Mouse (Mus musculus) limb, embryonic 14.5 days (tissue): ENCODE measurements around the gene D8Ertd738e. TPM values are rescaled to one million over a fixed set of nuclear protein-coding genes. Genes with fewer than 3 reads are reported as not detected.

Source experiments
- ATAC-seq: fragments of 200-750 bp; cut with Nextera tagmentation; 2 replicates; pipeline ENCODE4 v1.8.0; 2017; ENCODE audit warnings: low read depth, moderate number of reproducible peaks, moderate TSS enrichment; ENCODE audit not compliant: low FRiP score
- DNase-seq: peaks from one replicate; pipeline ENCODE4 v3.0.0-alpha.2; 2015; ENCODE audit warnings: low spot score
- H3K27ac ChIP-seq: fragments of 300-500 bp; sonication (generic); replicated peaks from 2 replicates; pipeline ENCODE4 v1.5.1; 2014; ENCODE audit warnings: low read depth, mild to moderate bottlenecking, low read length, moderate library complexity, mixed read lengths
- H3K27me3 ChIP-seq: fragments of 300-500 bp; sonication (generic); 2 replicates; pipeline ENCODE4 v1.6.1; 2014; ENCODE audit warnings: low read length, mixed read lengths; ENCODE audit not compliant: control insufficient read depth, insufficient read depth
- H3K36me3 ChIP-seq: fragments of 300-500 bp; sonication (generic); 2 replicates; pipeline ENCODE4 v1.6.1; 2014; ENCODE audit warnings: mild to moderate bottlenecking, low read length, moderate library complexity, mixed read lengths; ENCODE audit not compliant: control insufficient read depth, insufficient read depth
- H3K4me1 ChIP-seq: fragments of 300-500 bp; sonication (generic); 2 replicates; pipeline ENCODE4 v1.6.1; 2014; ENCODE audit warnings: antibody characterized with exemption, low read length, mixed read lengths; ENCODE audit not compliant: control insufficient read depth, insufficient read depth
- H3K4me2 ChIP-seq: fragments of 300-500 bp; sonication (generic); replicated peaks from 2 replicates; pipeline ENCODE4 v1.6.1; 2014; ENCODE audit warnings: low read depth, mild to moderate bottlenecking, low read length, moderate library complexity; ENCODE audit not compliant: severe bottlenecking
- H3K4me3 ChIP-seq: fragments of 300-500 bp; sonication (generic); replicated peaks from 2 replicates; pipeline ENCODE4 v1.5.1; 2014; ENCODE audit warnings: low read length
- H3K9ac ChIP-seq: fragments of 300-500 bp; sonication (generic); 2 replicates; pipeline ENCODE4 v1.6.1; 2014; ENCODE audit warnings: mild to moderate bottlenecking, low read depth, low read length, moderate library complexity; ENCODE audit not compliant: severe bottlenecking
- H3K9me3 ChIP-seq: fragments of 300-500 bp; sonication (generic); 2 replicates; pipeline ENCODE4 v1.6.1; 2016; ENCODE audit warnings: low read length; ENCODE audit not compliant: control insufficient read depth
- POLR2A ChIP-seq: fragments of 200-500 bp; IDR thresholded peaks from 2 replicates; pipeline ENCODE4 v1.8.0; 2012; ENCODE audit warnings: inconsistent platforms, mild to moderate bottlenecking, moderate library complexity, borderline replicate concordance; ENCODE audit not compliant: insufficient read depth, insufficient read length; ENCODE audit errors: extremely low read depth
- WGBS: fragments of 180-500 bp; shearing (Covaris S2); extraction: QIAGEN DNeasy Blood & Tissue Kit; methylation state at CpG from one replicate; pipeline ENCODE4 v1.1.7; 2014; 5-methylcytosine and 5-hydroxymethylcytosine counted together
- polyA plus RNA-seq, 2 experiments: library from polyadenylated mRNA; depleted of rRNA in 1 of 2; stranded (reverse) in 1 of 2; unstranded in 1 of 2; fragments of >200 nt; fragmentation: Nextera tagmentation in 1 of 2; extraction: Ambion mirVana in 1 of 2; gene quantifications; 2 replicates each; pipeline versions ENCODE4 v1.2.1 to v1.2.3; 2012 to 2014

D8Ertd738e gene
- polyA plus RNA-seq, 2 experiments = 221 to 380 TPM

DNA sequence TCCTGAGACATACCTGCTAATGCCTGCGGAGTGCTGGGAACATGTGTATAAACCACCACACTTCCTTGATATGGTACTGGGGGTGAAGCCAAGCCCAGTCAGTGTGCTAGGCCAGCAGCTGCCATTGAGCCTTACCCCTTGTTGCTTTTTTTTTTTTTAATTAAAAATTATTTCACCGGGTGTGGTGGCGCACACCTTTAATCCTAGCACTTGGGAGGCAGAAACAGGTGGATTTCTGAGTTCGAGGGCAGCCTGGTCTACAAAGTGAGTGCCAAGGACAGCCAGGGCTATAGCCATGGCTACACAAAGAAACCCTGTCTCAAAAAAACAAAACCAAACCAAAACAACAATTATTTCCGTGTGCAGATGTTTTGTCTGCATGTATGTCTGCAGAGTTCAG is 44.4 kb downstream of the D8Ertd738e start:
- Histone ChIP-seq H3K27me3 (no peaks in the 10 kb centered on the region), H3K4me1 (peaks cover 33% of the 10 kb centered on the region), H3K4me3 (no peak overlapping the region), H3K9me3 (no peaks in the 10 kb centered on the region), H3K9ac (no peak overlapping the region), H3K27ac (no peak overlapping the region), H3K36me3 (peaks cover 51% of the 10 kb centered on the region), H3K4me2 (no peak overlapping the region)
- no peak for TF ChIP-seq POLR2A
- ATAC-seq (no peak), DNase-seq (no peak)
- WGBS = 96% methylated on average over 5 of the region's 5 CpGs

DNA sequence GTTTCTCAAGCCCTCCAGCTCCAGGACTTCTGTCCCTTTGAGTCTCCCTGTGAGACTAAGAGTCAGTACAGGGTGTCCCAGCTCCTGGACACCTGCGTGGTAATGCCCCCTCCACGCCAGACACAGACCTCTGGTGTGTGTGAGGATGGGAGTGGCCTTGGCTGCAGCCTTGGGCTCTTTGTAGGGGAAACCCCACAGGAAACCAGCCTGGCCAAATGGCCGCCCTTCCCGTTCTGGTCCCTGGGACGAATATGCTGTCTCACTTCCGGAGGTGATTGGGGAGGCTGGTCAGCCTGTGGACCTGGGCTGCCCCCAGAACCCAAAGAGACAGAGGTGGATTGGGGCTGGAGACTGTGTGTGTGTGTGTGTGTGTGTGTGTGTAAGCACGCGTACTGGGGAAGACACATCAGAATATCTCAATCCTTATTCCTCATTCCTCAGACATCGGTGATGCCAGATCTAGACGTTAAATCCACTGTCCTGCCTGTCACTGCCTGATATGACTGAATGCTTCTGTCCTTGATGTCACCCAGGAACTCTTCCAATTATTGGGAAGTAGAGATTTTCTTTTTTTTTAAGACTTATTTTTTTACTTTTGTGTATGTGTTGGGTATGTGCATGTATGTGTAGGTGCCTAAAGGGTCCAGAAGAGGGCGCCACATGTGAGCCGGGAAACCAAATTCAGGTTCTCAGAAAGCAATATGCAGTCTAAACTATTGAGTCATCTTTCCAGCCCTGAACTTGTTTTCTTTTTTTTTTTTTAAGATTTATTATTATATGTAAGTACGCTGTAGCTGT is 45.3 kb downstream of the D8Ertd738e start:
- Histone ChIP-seq H3K4me2 (peak overlapping the region; percentile 96), H3K27ac (peak overlapping the region; percentile 99), H3K36me3 (peaks cover 42% of the 10 kb centered on the region), H3K4me3 (peak overlapping the region; percentile 77), H3K27me3 (no peaks in the 10 kb centered on the region), H3K4me1 (peaks cover 42% of the 10 kb centered on the region), H3K9ac (peak overlapping the region; percentile 59), H3K9me3 (no peaks in the 10 kb centered on the region)
- WGBS = 49% methylated on average over 13 of the region's 13 CpGs
- DNase-seq (peak; percentile 35), ATAC-seq (peak; percentile 2; the same call in 1 of the 2 replicates)
- TF ChIP-seq POLR2A = no peak

DNA sequence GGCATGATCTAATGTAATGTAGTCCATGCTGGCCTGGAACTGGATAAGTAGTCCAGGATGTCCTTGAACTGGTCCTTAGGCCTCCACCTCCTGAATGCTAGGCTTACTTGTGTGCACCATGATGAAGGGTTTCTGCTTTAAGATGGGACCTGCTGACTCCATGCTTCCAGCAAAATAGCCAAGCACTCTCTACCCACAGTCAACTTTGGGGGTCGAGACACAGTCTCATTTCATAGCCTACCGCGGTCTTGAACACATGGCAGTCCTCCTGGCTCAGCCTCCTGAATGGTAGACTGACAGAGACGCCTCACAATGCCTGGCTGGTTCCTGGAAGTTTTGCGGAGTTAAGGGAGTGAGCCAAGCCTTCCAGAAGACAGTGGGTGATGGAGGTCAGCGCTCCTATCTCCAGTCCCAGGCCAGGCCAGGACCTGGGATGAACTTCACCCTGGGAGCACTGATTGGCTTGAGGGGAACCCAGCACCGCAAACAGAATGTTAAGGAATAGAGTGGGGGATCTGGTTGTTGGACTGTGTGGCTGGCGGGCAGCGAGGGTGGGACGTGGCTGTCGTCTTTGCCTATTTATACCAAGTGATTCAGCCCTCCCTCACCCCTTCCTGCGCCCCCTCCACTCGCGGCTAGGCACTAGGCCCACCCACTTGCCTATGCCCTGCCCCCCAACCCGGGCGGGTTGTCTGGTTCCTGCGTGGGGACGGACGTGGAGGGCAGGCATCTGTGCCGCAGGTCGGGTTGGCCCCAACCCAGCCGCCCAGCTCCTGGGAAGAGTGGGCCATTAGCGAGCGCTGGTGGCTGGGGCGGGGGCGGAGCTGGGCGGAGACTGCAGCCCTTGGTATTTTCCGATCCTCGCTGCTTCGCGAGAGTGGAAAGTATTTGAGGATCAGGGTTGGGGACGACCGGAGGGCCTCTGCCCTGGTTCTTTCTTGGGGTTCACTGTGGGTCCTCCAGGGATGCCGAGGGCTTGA is 46.3 kb downstream of the D8Ertd738e start:
- Histone ChIP-seq H3K27me3 (no peaks in the 10 kb centered on the region), H3K4me2 (peak overlapping the region; percentile 96), H3K27ac (peak overlapping the region; percentile 99), H3K4me1 (peaks cover 51% of the 10 kb centered on the region), H3K4me3 (peak overlapping the region; percentile 77), H3K9me3 (no peaks in the 10 kb centered on the region), H3K9ac (peak overlapping the region; percentile 59), H3K36me3 (peaks cover 32% of the 10 kb centered on the region)
- 7% methylated on average over 33 of the region's 34 CpGs for WGBS
- DNase-seq (peak; percentile 86), ATAC-seq (peak; percentile 67)
- TF ChIP-seq POLR2A = no peak; the same call in 1 of the 2 replicates

DNA sequence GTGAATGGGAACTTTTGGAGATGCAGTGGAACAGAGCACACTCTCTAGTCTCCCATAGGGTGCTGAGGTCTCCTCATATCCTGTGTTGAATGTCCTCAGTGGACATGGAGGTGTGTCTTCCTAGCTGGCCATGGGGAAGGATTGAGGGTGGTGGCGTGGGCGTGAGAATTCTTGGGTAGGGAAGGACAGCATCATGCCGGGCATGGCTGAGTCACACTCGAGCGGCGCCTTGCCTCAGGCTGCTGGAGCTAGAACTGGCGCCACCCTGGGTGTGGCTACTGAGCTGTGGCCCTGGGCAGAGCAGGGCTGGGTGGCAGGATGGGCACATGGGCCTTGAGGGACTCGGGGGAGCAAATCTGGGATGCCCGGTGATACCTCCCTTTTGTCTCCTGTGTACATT is 47.1 kb downstream of the D8Ertd738e start:
- H3K27me3 ChIP-seq = no peaks in the 10 kb centered on the region
- H3K27ac ChIP-seq = peak overlapping the region; percentile 99
- no peak for TF ChIP-seq POLR2A
- peaks cover 26% of the 10 kb centered on the region for H3K36me3 ChIP-seq
- DNase-seq (no peak), ATAC-seq (no peak)
- 0 out of 2 replicates have a peak overlapping the region, but pooled peaks have one; percentile 90 for H3K9ac ChIP-seq
- peak overlapping the region; percentile 77 for H3K4me3 ChIP-seq
- peaks cover 51% of the 10 kb centered on the region for H3K4me1 ChIP-seq
- H3K4me2 ChIP-seq = peak overlapping the region; percentile 96
- no peaks in the 10 kb centered on the region for H3K9me3 ChIP-seq
- 87% methylated on average over 9 of the region's 9 CpGs for WGBS
